25 mouse cellular contexts compared by ENCODE assay signal in the genomic region with DNA sequence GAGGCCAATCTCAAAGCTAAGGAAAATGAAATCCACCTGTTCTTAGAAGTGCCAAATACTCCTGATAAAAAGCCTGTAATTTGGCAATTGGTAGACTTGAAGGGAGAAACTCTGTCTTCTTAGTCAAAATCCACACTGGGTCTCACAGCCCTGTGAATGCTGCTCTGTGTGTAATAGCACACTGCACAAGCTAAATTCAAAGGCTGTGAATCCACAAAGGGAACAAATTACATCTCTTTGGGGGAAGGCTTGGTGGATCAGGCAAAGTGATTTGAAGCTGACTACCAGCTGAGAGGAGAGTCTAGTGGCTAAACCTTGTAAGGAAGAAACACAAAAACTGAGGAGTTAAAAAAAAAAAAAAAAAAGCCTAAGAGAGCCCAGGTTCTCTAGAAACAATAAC. TPM values are rescaled to one million over a fixed set of nuclear protein-coding genes. Genes with fewer than 3 reads are reported as not detected.
DNase-seq lines count a peak whose midpoint lies in the region; ATAC-seq and TF ChIP-seq lines count a peak whose summit lies in the region.
"Had no signal": no experiment of that assay in that cellular context is flagged by ENCODE, and none has a peak within 500 bp of the region (broad histone marks: within the 10 kb centered on the region; RNA-seq: fewer than 3 reads in every experiment).

No protein-coding gene starts in this region.

- dilution Hi-C loops in CH12.LX (cut with MboI; ENCODE audit: extremely low pct_ligation_motif_present, extremely low pct_unique_long_range_greater_than_20kb, low sequenced_read_pairs) = no loop called here

- no peak for TF ChIP-seq EP300 in CH12.LX (IDR thresholded peaks at IDR 0.05; ENCODE audit: low read length)

- H3K9me3 ChIP-seq in hindbrain, embryonic 10.5 days = no peaks in the 10 kb centered on the region
- H3K9me3 ChIP-seq in hindbrain, embryonic 14.5 days (ENCODE audit: control insufficient read depth, low read length) = no peaks in the 10 kb centered on the region
- no peaks in the 10 kb centered on the region for H3K9me3 ChIP-seq in CH12.LX (replicated peaks; ENCODE audit: low read length)
- H3K9me3 ChIP-seq in forebrain, embryonic 14.5 days (replicated peaks; ENCODE audit: control insufficient read depth, low read length) = no peaks in the 10 kb centered on the region
- H3K9me3 ChIP-seq: embryonic facial prominence, embryonic 15.5 days; heart, embryonic 10.5 days; limb, embryonic 10.5 days; neural tube, embryonic 13.5 days had no signal

- H3K27ac ChIP-seq in hindbrain, embryonic 10.5 days = peak overlapping the region; percentile 77
- H3K27ac ChIP-seq in hindbrain, embryonic 14.5 days = no peak overlapping the region
- H3K27ac ChIP-seq in CH12.LX (ENCODE audit: insufficient read depth, low read depth) = no peak overlapping the region
- H3K27ac ChIP-seq in forebrain, embryonic 14.5 days (ENCODE audit: low read depth, low read length) = no peak overlapping the region
- H3K27ac ChIP-seq: embryonic facial prominence, embryonic 15.5 days; kidney, postnatal 0 days; limb, embryonic 10.5 days; neural tube, embryonic 13.5 days had no signal

- no peak for TF ChIP-seq CTCF in CH12.LX (conservative IDR thresholded peaks at IDR 0.05 in 1 of 2, IDR thresholded peaks at IDR 0.05 in 1 of 2; ENCODE audit: low read depth in 2 of 2, low read length in 2 of 2)

- no peaks in the 10 kb centered on the region for H3K36me3 ChIP-seq in hindbrain, embryonic 10.5 days
- H3K36me3 ChIP-seq in hindbrain, embryonic 14.5 days (replicated peaks; ENCODE audit: control insufficient read depth, insufficient read depth) = no peaks in the 10 kb centered on the region
- no peaks in the 10 kb centered on the region for H3K36me3 ChIP-seq in CH12.LX (replicated peaks in 1 of 2; ENCODE audit: control insufficient read depth in 1 of 2, insufficient read depth in 1 of 2, low read length in 1 of 2)
- H3K36me3 ChIP-seq in forebrain, embryonic 14.5 days (ENCODE audit: control insufficient read depth, insufficient read depth, low read length) = no peaks in the 10 kb centered on the region
- H3K36me3 ChIP-seq: embryonic facial prominence, embryonic 15.5 days; heart, embryonic 10.5 days; limb, embryonic 10.5 days; neural tube, embryonic 13.5 days had no signal

- no peak overlapping the region for H3K9ac ChIP-seq in hindbrain, embryonic 14.5 days
- no peak overlapping the region for H3K9ac ChIP-seq in CH12.LX (ENCODE audit: insufficient read depth, low read depth)
- no peak overlapping the region for H3K9ac ChIP-seq in forebrain, embryonic 14.5 days (ENCODE audit: low read length)
- H3K9ac ChIP-seq: embryonic facial prominence, embryonic 15.5 days; neural tube, embryonic 13.5 days had no signal

- no peak overlapping the region for H3K4me2 ChIP-seq in hindbrain, embryonic 14.5 days (replicated peaks)
- no peak overlapping the region for H3K4me2 ChIP-seq in CH12.LX (ENCODE audit: insufficient read depth, low read depth, poor library complexity, severe bottlenecking)
- no peak overlapping the region for H3K4me2 ChIP-seq in forebrain, embryonic 14.5 days (ENCODE audit: low read length)
- H3K4me2 ChIP-seq: embryonic facial prominence, embryonic 15.5 days; neural tube, embryonic 13.5 days had no signal

- no peak for TF ChIP-seq RAD21 in CH12.LX (IDR thresholded peaks at IDR 0.05; ENCODE audit: low read depth, low read length)

- H3K79me2 ChIP-seq in CH12.LX (replicated peaks; ENCODE audit: control insufficient read depth, extremely low read depth, insufficient read depth, poor library complexity, severe bottlenecking) = no peaks in the 10 kb centered on the region

- peaks cover 17% of the 10 kb centered on the region for H3K27me3 ChIP-seq in hindbrain, embryonic 10.5 days (ENCODE audit: insufficient read depth, poor library complexity, severe bottlenecking)
- H3K27me3 ChIP-seq in hindbrain, embryonic 14.5 days (ENCODE audit: control insufficient read depth, insufficient read depth, low read length) = peaks cover 7% of the 10 kb centered on the region; the same call in 1 of the 2 replicates
- no peaks in the 10 kb centered on the region for H3K27me3 ChIP-seq in CH12.LX (replicated peaks)
- no peaks in the 10 kb centered on the region for H3K27me3 ChIP-seq in forebrain, embryonic 14.5 days (replicated peaks; ENCODE audit: control insufficient read depth, insufficient read depth, low read length)
- H3K27me3 ChIP-seq: embryonic facial prominence, embryonic 15.5 days had no signal

- DNase-seq in hindbrain, embryonic 10.5 days (ENCODE audit: low spot score) = no peak
- DNase-seq in hindbrain, embryonic 14.5 days (ENCODE audit: low spot score) = no peak
- no peak for DNase-seq in CH12.LX (ENCODE audit: extremely low read depth)
- DNase-seq in embryo, embryonic 9.5 days (ENCODE audit: extremely low spot score) = peak; percentile 19
- peak; percentile 62 for DNase-seq in forebrain, embryonic 14.5 days (ENCODE audit: low spot score)
- no peak for DNase-seq in left cerebral cortex, postnatal 14 days (ENCODE audit: low spot score in 2 of 2)
- DNase-seq in layer of hippocampus, adult 8-10 months (ENCODE audit: low spot score in 2 of 2) = no peak
- DNase-seq: adrenal gland, postnatal 14 days; cerebellum, adult 9-11 months; gastrocnemius, postnatal 10 days; heart, postnatal 4 days; kidney, adult 2 months; liver; lung, postnatal 4 days; thymus, adult 18-20 months; thymus, postnatal 36 days had no signal

- no peak for TF ChIP-seq POLR2A in CH12.LX (IDR thresholded peaks at IDR 0.05; ENCODE audit: low read depth, low read length)

- H3K4me3 ChIP-seq in hindbrain, embryonic 10.5 days = no peak overlapping the region
- H3K4me3 ChIP-seq in hindbrain, embryonic 14.5 days (replicated peaks; ENCODE audit: low read length) = no peak overlapping the region
- no peak overlapping the region for H3K4me3 ChIP-seq in CH12.LX (replicated peaks in 1 of 3; ENCODE audit: low read depth in 2 of 3, low read length in 2 of 3, poor library complexity in 1 of 3)
- no peak overlapping the region for H3K4me3 ChIP-seq in forebrain, embryonic 14.5 days (ENCODE audit: low read depth, low read length)
- H3K4me3 ChIP-seq: embryonic facial prominence, embryonic 15.5 days; heart, embryonic 10.5 days; limb, embryonic 10.5 days; neural tube, embryonic 13.5 days had no signal

- in situ Hi-C loops in CH12.LX (cut with MboI; ENCODE audit: low pct_ligation_motif_present, low pct_unique_long_range_greater_than_20kb, low sequenced_read_pairs) = no loop called here

- ATAC-seq in hindbrain, embryonic 14.5 days (ENCODE audit: low FRiP score) = no peak
- ATAC-seq in forebrain, embryonic 14.5 days = no peak
- ATAC-seq: inflammation-experienced regulatory T-cells, adult 6 months had no signal

- intact Hi-C loops in left cerebral cortex, postnatal 14 days (cut with DNase I) = loop anchor here (10.0 kb wide), 1 partner anchor 307 kb away; no protein-coding TSS in a partner anchor

- peaks cover 36% of the 10 kb centered on the region for H3K4me1 ChIP-seq in hindbrain, embryonic 10.5 days (replicated peaks)
- no peaks in the 10 kb centered on the region for H3K4me1 ChIP-seq in hindbrain, embryonic 14.5 days (replicated peaks; ENCODE audit: control insufficient read depth, insufficient read depth, low read length)
- peaks cover 4 to 13% of the 10 kb centered on the region in 2 experiments; a peak in 3 of 4 replicates for H3K4me1 ChIP-seq in CH12.LX (ENCODE audit: control insufficient read depth in 1 of 2, insufficient read depth in 2 of 2)
- 0 out of 2 replicates have a peak, but pooled peaks cover 5% of the 10 kb centered on the region for H3K4me1 ChIP-seq in forebrain, embryonic 14.5 days (ENCODE audit: control insufficient read depth, insufficient read depth, low read length)

TF ChIP-seq in CH12.LX, 34 proteins besides CTCF, POLR2A, EP300 and RAD21:
- TF ChIP-seq CHD1 (IDR thresholded peaks at IDR 0.05; ENCODE audit: low read depth, low read length) (no peak), ZNF384 (IDR thresholded peaks at IDR 0.05; ENCODE audit: low read depth, low read length) (peak; percentile 19; the same call in 1 of the 2 replicates)

RNA-seq across cellular contexts. Expression of gene Me3, which starts 4.8 kb away (rescaled TPM):
- polyA plus RNA-seq in hindbrain, embryonic 10.5 days (2016; fragmentation: Nextera tagmentation; extraction: Ambion mirVana) = 1.4 and 3.3 TPM in 2 replicates
- polyA plus RNA-seq in hindbrain, embryonic 14.5 days (2014; fragmentation: Nextera tagmentation; extraction: Ambion mirVana) = 12.2 and 14.1 TPM in 2 replicates
- total RNA-seq in CH12.LX (2012; rRNA removed) (not detected in 2 replicates), CH12.LX (2014; rRNA removed) (not detected in 2 replicates)
- polyA plus RNA-seq in CH12.LX (2012; ENCODE audit: insufficient read length, low read depth) = not detected in 2 replicates
- 3.2 and 5.0 TPM in 2 replicates for polyA plus RNA-seq in forebrain, embryonic 14.5 days (2014; fragmentation: Nextera tagmentation; extraction: Ambion mirVana)
- total RNA-seq in left cerebral cortex, postnatal 14 days (2021) = 10 to 100 TPM; 80.8 to 94.6 TPM
- total RNA-seq in layer of hippocampus, adult 8-10 months (2022) = 10 to 100 TPM; 72.9 to 90.9 (median 85.2) TPM
- total RNA-seq: common myeloid progenitor, adult 5-6 weeks; granulocyte monocyte progenitor cell, adult 5-6 weeks; megakaryocyte-erythroid progenitor cell, adult 5-6 weeks had no signal

Comparison
In these comparisons a context has a peak if more than half of its experiments do, and no peak if none do; other contexts are left out.
1. DNase-seq: peak in embryo, embryonic 9.5 days (single experiment) and forebrain, embryonic 14.5 days (single experiment); none in hindbrain, embryonic 10.5 days (single experiment), hindbrain, embryonic 14.5 days (single experiment), CH12.LX (single experiment), left cerebral cortex, postnatal 14 days (0 of 2) and layer of hippocampus, adult 8-10 months (0 of 2).